Mouse (Mus musculus): ENCODE measurements around the gene Smim1.

DNA sequence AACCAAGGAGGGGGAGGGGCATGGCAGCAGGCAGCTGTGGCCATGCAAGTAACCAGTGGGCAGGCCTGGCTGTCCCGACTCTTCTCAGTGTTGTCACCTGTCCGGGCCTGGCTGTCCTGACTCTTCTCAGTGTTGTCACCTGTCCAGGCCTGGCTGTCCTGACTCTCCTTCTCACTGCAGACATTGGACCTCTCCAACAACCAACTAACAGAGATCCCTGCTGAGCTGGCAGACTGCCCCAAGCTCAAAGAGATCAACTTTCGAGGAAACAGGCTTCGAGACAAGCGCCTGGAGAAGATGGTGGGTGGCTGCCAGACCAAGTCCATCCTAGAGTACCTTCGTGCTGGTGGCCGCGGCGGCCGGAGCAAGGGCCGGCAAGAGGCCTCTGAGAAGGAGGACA lies 10.6 kb downstream of the Smim1 start:
- TF ChIP-seq CTCF (IDR thresholded peaks at IDR 0.05; ENCODE audit: control insufficient read depth, insufficient read depth, insufficient replicate concordance, low read depth, low read length) (no peak), POLR2A (IDR thresholded peaks at IDR 0.05; ENCODE audit: control insufficient read depth, low read depth, low read length) (no peak)

Measured in testis, adult 2 months (tissue).